Mouse (Mus musculus) heart, adult 2 months (tissue): ENCODE measurements around the gene Slc2a8.

Source experiments
- CTCF ChIP-seq: fragments of 200-600 bp; IDR thresholded peaks from 2 replicates; pipeline ENCODE4 v1.8.1; 2022; ENCODE audit warnings: antibody characterized with exemption, mild to moderate bottlenecking, moderate library complexity
- EP300 ChIP-seq: fragments of 200-500 bp; IDR thresholded peaks from 2 replicates; pipeline ENCODE4 v1.6.1; 2011; ENCODE audit warnings: low read depth, low read length, control low read depth; ENCODE audit not compliant: insufficient read depth
- POLR2A ChIP-seq: fragments of 200-500 bp; IDR thresholded peaks from 2 replicates; pipeline ENCODE4 v1.6.1; 2011; ENCODE audit warnings: mild to moderate bottlenecking, low read depth, low read length, control low read depth; ENCODE audit not compliant: insufficient read depth

DNA sequence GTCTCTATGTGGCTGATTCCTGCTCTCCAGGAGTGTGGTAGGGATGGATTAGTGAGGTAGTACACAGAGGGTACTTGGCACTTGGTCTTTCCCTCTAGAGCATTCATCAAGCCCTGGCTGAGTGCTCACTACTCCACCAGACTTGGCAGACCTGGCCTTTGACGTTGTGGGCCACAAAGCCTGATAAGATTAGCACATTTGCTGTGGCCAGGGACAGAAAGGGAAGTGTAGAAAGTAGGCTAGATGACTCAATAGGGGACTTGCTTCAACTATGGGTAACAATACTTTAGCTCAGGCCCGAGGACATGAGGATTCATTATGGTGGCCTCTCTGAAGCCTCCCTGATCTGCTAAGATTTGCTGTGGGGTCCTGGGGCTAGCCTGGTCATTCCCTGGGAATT, 35.3 kb upstream of the Slc2a8 start:
- no peak for TF ChIP-seq EP300
- TF ChIP-seq POLR2A: no peak
- TF ChIP-seq CTCF: no peak
